Mouse (Mus musculus) central nervous system, embryonic 11.5 days (tissue): Measurements from ENCODE around the gene Nsun7. TPM values are rescaled to one million over a fixed set of nuclear protein-coding genes. Genes with fewer than 3 reads are reported as not detected.

Source experiments
- polyA plus RNA-seq: library from polyadenylated mRNA; depleted of rRNA; stranded (reverse); fragments of >200 nt; gene quantifications from 2 replicates; pipeline ENCODE4 v1.2.3, GENCODE M21; 2012; rRNA removed

The Nsun7 gene
- 2.0 and 2.2 TPM in 2 replicates for polyA plus RNA-seq

DNA sequence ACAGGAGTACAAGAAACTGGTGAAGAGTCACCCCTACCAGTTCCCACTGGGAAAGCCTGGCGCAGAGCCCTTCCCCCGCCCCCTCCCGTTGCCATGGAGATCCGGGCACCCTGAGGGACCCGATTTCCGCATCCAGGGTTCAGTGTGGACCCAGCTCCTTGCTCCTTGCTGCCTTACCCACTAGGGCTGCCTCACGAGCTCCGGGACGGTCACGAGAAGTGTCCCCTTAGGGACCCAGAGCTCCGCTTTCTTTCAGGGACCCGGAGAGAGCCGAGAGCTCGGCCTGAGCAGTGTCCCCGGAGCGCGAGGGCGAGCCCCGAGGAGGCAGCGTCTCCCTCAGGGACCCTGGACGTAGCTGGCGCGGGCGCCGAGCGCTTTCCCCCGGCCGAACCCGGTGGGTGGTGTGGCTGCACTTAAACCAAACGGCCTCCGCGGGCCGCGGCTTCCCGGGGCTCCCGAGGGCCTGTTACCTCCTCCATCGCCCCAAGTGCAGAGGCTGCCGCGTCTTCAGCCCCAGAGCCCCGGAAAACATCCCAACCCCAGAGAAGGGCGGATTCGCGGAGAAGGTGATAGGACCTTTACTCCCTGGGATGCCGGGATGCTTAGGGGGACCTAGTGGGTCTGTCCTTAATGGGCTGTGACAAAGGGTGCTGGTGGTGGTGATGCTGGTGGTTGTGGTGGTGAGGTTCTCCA, at the start of gene Nsun7:
Gene Nsun7 (plus strand): TSS at position 142 of the 693 bp plus-strand sequence.

Other genes with a start within 250 kb of the Nsun7 start
- gene Rbm47, start 86.8 kb upstream of the Nsun7 start, polyA plus RNA-seq, result 1.5 and 3.3 TPM in 2 replicates